17 mouse cellular contexts compared by ENCODE assay signal in genomic region chr19:5722848-5723425, GRCm38 (mm10). TPM values are rescaled to one million over a fixed set of nuclear protein-coding genes. Genes with fewer than 3 reads are reported as not detected.
DNase-seq lines count a peak whose midpoint lies in the region; ATAC-seq and TF ChIP-seq lines count a peak whose summit lies in the region.
"Had no signal": no experiment of that assay in that cellular context is flagged by ENCODE, and none has a peak within 500 bp of the region (broad histone marks: within the 10 kb centered on the region; RNA-seq: fewer than 3 reads in every experiment).

No protein-coding gene starts in this region.

- DNase-seq in heart, embryonic 10.5 days (ENCODE audit: low spot score) = no peak
- no peak for DNase-seq in heart, adult 18-20 months
- no peak for DNase-seq in stomach, postnatal 0 days (ENCODE audit: low spot score)
- DNase-seq in layer of hippocampus, adult 2 months (ENCODE audit: low spot score in 2 of 2) = no peak
- no peak for DNase-seq in embryo, embryonic 9.5 days (ENCODE audit: extremely low spot score)
- DNase-seq: cerebellum, adult 9-10 months; gastrocnemius, postnatal 14 days; kidney, adult 2 months; lung, postnatal 4 days; thymus, postnatal 25 days had no signal

- H3K4me2 ChIP-seq in stomach, embryonic 15.5 days = no peak overlapping the region
- H3K4me2 ChIP-seq in stomach, postnatal 0 days (replicated peaks; ENCODE audit: low read depth) = no peak overlapping the region
- H3K4me2 ChIP-seq in liver, embryonic 12.5 days = peak overlapping the region; percentile 92

- TF ChIP-seq CTCF in stomach, postnatal 0 days (IDR thresholded peaks at IDR 0.05; ENCODE audit: low read depth) = no peak
- TF ChIP-seq CTCF in layer of hippocampus, adult 2 months (conservative IDR thresholded peaks at IDR 0.05) = no peak

- no peak for TF ChIP-seq EP300 in stomach, postnatal 0 days (optimal IDR thresholded peaks at IDR 0.05)

- 89% methylated on average over 7 of the region's 7 CpGs for WGBS in heart, embryonic 10.5 days
- WGBS in stomach, embryonic 15.5 days = 84% methylated on average over 7 of the region's 7 CpGs
- WGBS in stomach, postnatal 0 days = 86% methylated on average over 7 of the region's 7 CpGs
- WGBS in liver, embryonic 12.5 days (ENCODE audit: insufficient replicate concordance) = 47% methylated on average over 7 of the region's 7 CpGs

- peak overlapping the region; percentile 97; the same call in 1 of the 2 replicates for H3K4me3 ChIP-seq in heart, embryonic 10.5 days
- H3K4me3 ChIP-seq in stomach, embryonic 15.5 days (replicated peaks) = peak overlapping the region; percentile 3; the same call in 1 of the 2 replicates
- H3K4me3 ChIP-seq in stomach, postnatal 0 days (ENCODE audit: low read depth, low read length) = no peak overlapping the region
- peak overlapping the region; percentile 87 for H3K4me3 ChIP-seq in liver, embryonic 12.5 days
- no peak overlapping the region for H3K4me3 ChIP-seq in layer of hippocampus, adult 2 months
- H3K4me3 ChIP-seq: limb, embryonic 15.5 days had no signal

- H3K27ac ChIP-seq in heart, embryonic 10.5 days = peak overlapping the region; percentile 91; the same call in 1 of the 2 replicates
- H3K27ac ChIP-seq in stomach, embryonic 15.5 days = no peak overlapping the region
- H3K27ac ChIP-seq in stomach, postnatal 0 days (replicated peaks) = no peak overlapping the region
- H3K27ac ChIP-seq in liver, embryonic 12.5 days = peak overlapping the region; percentile 97
- no peak overlapping the region for H3K27ac ChIP-seq in layer of hippocampus, adult 2 months
- H3K27ac ChIP-seq: limb, embryonic 15.5 days had no signal

- peaks cover 51% of the 10 kb centered on the region for H3K4me1 ChIP-seq in heart, embryonic 10.5 days
- H3K4me1 ChIP-seq in stomach, embryonic 15.5 days = peaks cover 39% of the 10 kb centered on the region
- no peaks in the 10 kb centered on the region for H3K4me1 ChIP-seq in stomach, postnatal 0 days (replicated peaks; ENCODE audit: control insufficient read depth, insufficient read depth)
- peaks cover 76% of the 10 kb centered on the region for H3K4me1 ChIP-seq in liver, embryonic 12.5 days

- no peak overlapping the region for H3K9ac ChIP-seq in stomach, embryonic 15.5 days
- H3K9ac ChIP-seq in stomach, postnatal 0 days (ENCODE audit: low read length) = no peak overlapping the region
- peak overlapping the region; percentile 98 for H3K9ac ChIP-seq in liver, embryonic 12.5 days
- H3K9ac ChIP-seq: limb, embryonic 15.5 days had no signal

- no peaks in the 10 kb centered on the region for H3K27me3 ChIP-seq in heart, embryonic 10.5 days (ENCODE audit: insufficient read depth, poor library complexity, severe bottlenecking)
- H3K27me3 ChIP-seq in stomach, embryonic 15.5 days (replicated peaks) = no peaks in the 10 kb centered on the region
- no peaks in the 10 kb centered on the region for H3K27me3 ChIP-seq in stomach, postnatal 0 days (ENCODE audit: control insufficient read depth, insufficient read depth, low read length)
- no peaks in the 10 kb centered on the region for H3K27me3 ChIP-seq in liver, embryonic 12.5 days (replicated peaks)
- H3K27me3 ChIP-seq: limb, embryonic 15.5 days had no signal

- peak; percentile 45; the same call in 1 of the 2 replicates for ATAC-seq in stomach, embryonic 15.5 days (ENCODE audit: insufficient read depth, low FRiP score, low read depth)
- no peak for ATAC-seq in stomach, postnatal 0 days (ENCODE audit: low FRiP score, low TSS enrichment)
- ATAC-seq in liver, embryonic 12.5 days = peak; percentile 77
- ATAC-seq in frontal cortex, adult (ENCODE audit: low TSS enrichment) = no peak
- ATAC-seq: forebrain, embryonic 14.5 days had no signal

- no peaks in the 10 kb centered on the region for H3K9me3 ChIP-seq in heart, embryonic 10.5 days
- H3K9me3 ChIP-seq in stomach, embryonic 15.5 days = no peaks in the 10 kb centered on the region
- no peaks in the 10 kb centered on the region for H3K9me3 ChIP-seq in stomach, postnatal 0 days (ENCODE audit: control insufficient read depth, low read length)
- H3K9me3 ChIP-seq in liver, embryonic 12.5 days (replicated peaks) = no peaks in the 10 kb centered on the region
- H3K9me3 ChIP-seq: limb, embryonic 15.5 days had no signal

- H3K36me3 ChIP-seq in heart, embryonic 10.5 days = peaks cover 64% of the 10 kb centered on the region
- H3K36me3 ChIP-seq in stomach, embryonic 15.5 days = peaks cover 36% of the 10 kb centered on the region
- peaks cover 38% of the 10 kb centered on the region for H3K36me3 ChIP-seq in stomach, postnatal 0 days (ENCODE audit: control insufficient read depth, insufficient read depth, low read length)
- H3K36me3 ChIP-seq in liver, embryonic 12.5 days = peaks cover 65% of the 10 kb centered on the region

RNA-seq across cellular contexts. Expression of gene Ehbp1l1, which starts 3.2 kb away (rescaled TPM):
- 69.0 and 130 TPM in 2 replicates for polyA plus RNA-seq in heart, embryonic 10.5 days (2016; fragmentation: Nextera tagmentation; extraction: Ambion mirVana)
- total RNA-seq in heart, adult 18-20 months (2021) = 100 to 1,000 TPM; 134 to 144 TPM
- polyA plus RNA-seq in stomach, embryonic 15.5 days (2015; fragmentation: Nextera tagmentation; extraction: Ambion mirVana) = 45.0 and 50.0 TPM in 2 replicates
- polyA plus RNA-seq in stomach, postnatal 0 days (2015; fragmentation: Nextera tagmentation; extraction: Ambion mirVana) = 28.0 and 29.5 TPM in 2 replicates
- 122 and 124 TPM in 2 replicates for polyA plus RNA-seq in liver, embryonic 12.5 days (2016; fragmentation: Nextera tagmentation; extraction: Ambion mirVana)
- 10 to 100 TPM; 11.8 to 17.7 TPM for total RNA-seq in layer of hippocampus, adult 2 months (2021)

RNA-seq across cellular contexts. Expression of gene Fam89b, which starts 6.5 kb away (rescaled TPM):
- 75.9 and 88.9 TPM in 2 replicates for polyA plus RNA-seq in heart, embryonic 10.5 days (2016; fragmentation: Nextera tagmentation; extraction: Ambion mirVana)
- 10 to 100 TPM; 21.6 to 26.0 TPM for total RNA-seq in heart, adult 18-20 months (2021)
- 76.4 and 81.5 TPM in 2 replicates for polyA plus RNA-seq in stomach, embryonic 15.5 days (2015; fragmentation: Nextera tagmentation; extraction: Ambion mirVana)
- 51.9 and 52.1 TPM in 2 replicates for polyA plus RNA-seq in stomach, postnatal 0 days (2015; fragmentation: Nextera tagmentation; extraction: Ambion mirVana)
- 45.1 and 45.3 TPM in 2 replicates for polyA plus RNA-seq in liver, embryonic 12.5 days (2016; fragmentation: Nextera tagmentation; extraction: Ambion mirVana)
- total RNA-seq in layer of hippocampus, adult 2 months (2021) = 10 to 100 TPM; 26.5 to 29.4 TPM

RNA-seq across cellular contexts. Expression of gene Ltbp3, which starts 17.8 kb away (rescaled TPM):
- 4.2 and 4.3 TPM in 2 replicates for polyA plus RNA-seq in heart, embryonic 10.5 days (2016; fragmentation: Nextera tagmentation; extraction: Ambion mirVana)
- total RNA-seq in heart, adult 18-20 months (2021) = 10 to 100 TPM; 30.4 to 35.5 TPM
- polyA plus RNA-seq in stomach, embryonic 15.5 days (2015; fragmentation: Nextera tagmentation; extraction: Ambion mirVana) = 27.1 and 30.6 TPM in 2 replicates
- polyA plus RNA-seq in stomach, postnatal 0 days (2015; fragmentation: Nextera tagmentation; extraction: Ambion mirVana) = 15.7 and 26.9 TPM in 2 replicates
- 3.7 and 3.8 TPM in 2 replicates for polyA plus RNA-seq in liver, embryonic 12.5 days (2016; fragmentation: Nextera tagmentation; extraction: Ambion mirVana)
- total RNA-seq in layer of hippocampus, adult 2 months (2021) = 10 to 100 TPM; 23.8 to 30.0 TPM

RNA-seq across cellular contexts. Expression of gene Kcnk7, which starts 18.8 kb away (rescaled TPM):
- polyA plus RNA-seq in heart, embryonic 10.5 days (2016; fragmentation: Nextera tagmentation; extraction: Ambion mirVana) = 0.15 TPM in 1 of 2 replicates, not detected in the other
- not detected for total RNA-seq in heart, adult 18-20 months (2021)
- polyA plus RNA-seq in stomach, embryonic 15.5 days (2015; fragmentation: Nextera tagmentation; extraction: Ambion mirVana) = 0.52 and 1.3 TPM in 2 replicates
- polyA plus RNA-seq in stomach, postnatal 0 days (2015; fragmentation: Nextera tagmentation; extraction: Ambion mirVana) = 8.4 and 9.5 TPM in 2 replicates
- polyA plus RNA-seq in liver, embryonic 12.5 days (2016; fragmentation: Nextera tagmentation; extraction: Ambion mirVana) = 0.18 and 0.19 TPM in 2 replicates
- total RNA-seq in layer of hippocampus, adult 2 months (2021) = under 1 TPM in 1 of 2 experiments, not detected in 1; 0.36 TPM
- total RNA-seq: adrenal gland, postnatal 4 days; gastrocnemius, postnatal 14 days had no signal
- polyA plus RNA-seq: embryonic facial prominence, embryonic 11.5 days; forebrain, embryonic 14.5 days had no signal

RNA-seq across cellular contexts. Expression of gene Pcnx3, which starts 34.2 kb away (rescaled TPM):
- polyA plus RNA-seq in heart, embryonic 10.5 days (2016; fragmentation: Nextera tagmentation; extraction: Ambion mirVana) = 20.1 and 26.3 TPM in 2 replicates
- 10 to 100 TPM; 17.3 to 18.4 TPM for total RNA-seq in heart, adult 18-20 months (2021)
- 17.7 and 19.3 TPM in 2 replicates for polyA plus RNA-seq in stomach, embryonic 15.5 days (2015; fragmentation: Nextera tagmentation; extraction: Ambion mirVana)
- polyA plus RNA-seq in stomach, postnatal 0 days (2015; fragmentation: Nextera tagmentation; extraction: Ambion mirVana) = 6.5 and 7.9 TPM in 2 replicates
- 18.4 and 18.6 TPM in 2 replicates for polyA plus RNA-seq in liver, embryonic 12.5 days (2016; fragmentation: Nextera tagmentation; extraction: Ambion mirVana)
- 10 to 100 TPM; 69.1 to 78.8 TPM for total RNA-seq in layer of hippocampus, adult 2 months (2021)

Comparison
In these comparisons a context has a peak if more than half of its experiments do, and no peak if none do; other contexts are left out.
1. H3K4me3 ChIP-seq: peak in heart, embryonic 10.5 days (single experiment), stomach, embryonic 15.5 days (single experiment) and liver, embryonic 12.5 days (single experiment); none in stomach, postnatal 0 days (single experiment) and layer of hippocampus, adult 2 months (single experiment).
2. ATAC-seq: peak in stomach, embryonic 15.5 days (single experiment) and liver, embryonic 12.5 days (single experiment); none in stomach, postnatal 0 days (single experiment) and frontal cortex, adult (single experiment).
3. H3K27ac ChIP-seq: peak in heart, embryonic 10.5 days (single experiment) and liver, embryonic 12.5 days (single experiment); none in stomach, embryonic 15.5 days (single experiment), stomach, postnatal 0 days (single experiment) and layer of hippocampus, adult 2 months (single experiment).